Mouse (Mus musculus) cerebellum, adult 8-10 months (tissue): ENCODE data around the gene Pitpnm1.
A peak's percentile ranks its signal among the peaks of the same experiment; 100 is the strongest.

Experiments used
- DNase-seq: peaks from one replicate; pipeline ENCODE4 v3.0.0; 2022

Pitpnm1 gene

DNA sequence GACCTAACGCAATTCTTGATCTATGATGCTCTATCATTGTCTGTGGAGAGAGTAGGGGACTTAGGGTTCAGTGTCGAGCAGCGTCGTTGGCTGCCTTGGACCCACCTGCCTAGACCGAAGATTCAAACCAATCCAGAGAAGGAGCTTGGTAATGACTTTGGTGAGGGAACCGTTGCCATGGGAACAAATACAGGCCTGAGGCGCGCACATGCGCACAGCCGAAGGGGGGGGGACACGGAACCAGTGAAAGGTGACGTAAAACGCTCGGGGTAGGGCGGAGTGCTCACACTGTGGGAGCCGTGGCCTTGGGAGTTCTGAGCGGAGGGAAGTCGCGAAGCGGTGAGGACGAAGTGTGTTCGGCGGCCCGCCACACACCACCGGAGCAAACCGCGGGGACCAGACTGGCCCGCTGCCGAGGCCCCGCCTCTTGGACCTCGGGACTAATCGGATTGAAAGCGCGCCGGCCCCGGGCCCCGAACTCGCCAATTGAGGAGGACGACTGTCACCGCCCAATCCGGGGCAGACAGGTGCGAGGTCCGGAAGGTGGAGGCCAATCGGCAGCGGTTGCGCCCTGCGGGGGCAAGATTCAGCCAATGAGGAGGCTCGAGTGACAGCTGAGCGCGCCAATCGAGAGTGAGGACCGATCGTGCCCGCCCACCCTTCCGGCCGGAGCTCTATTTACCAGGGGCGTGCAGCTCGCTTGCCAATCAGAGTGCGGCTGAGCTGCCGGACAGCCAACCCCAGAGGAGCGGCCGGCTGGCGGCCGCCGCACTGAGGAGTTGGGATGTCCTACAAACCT, 3.0 kb upstream of the Pitpnm1 start, which contains the start of gene Cdk2ap2:
Cdk2ap2 (plus strand) TSS at position 541 of the 799 bp plus-strand sequence.
- peak; percentile 100 for DNase-seq

DNA sequence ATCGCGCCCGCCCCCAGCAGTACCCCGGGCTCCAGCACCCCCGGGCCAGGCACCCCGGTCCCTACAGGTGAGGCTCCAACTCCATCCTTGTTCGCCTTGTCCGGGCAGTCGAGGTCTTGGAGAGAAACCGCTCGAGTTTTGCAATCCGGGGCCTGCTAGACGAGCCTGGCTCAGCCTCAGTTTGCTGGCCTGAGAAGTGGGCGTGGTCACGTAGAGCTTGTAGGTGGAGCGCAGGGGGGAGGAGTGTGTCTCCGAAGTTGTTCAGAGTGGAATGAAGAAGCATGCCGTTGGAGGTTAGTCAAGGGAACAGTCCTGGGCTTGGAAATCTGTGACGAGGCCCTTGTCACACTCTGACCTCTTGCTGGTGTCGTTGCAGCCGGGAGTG, 2.4 kb upstream of the Pitpnm1 start:
- DNase-seq = no peak

DNA sequence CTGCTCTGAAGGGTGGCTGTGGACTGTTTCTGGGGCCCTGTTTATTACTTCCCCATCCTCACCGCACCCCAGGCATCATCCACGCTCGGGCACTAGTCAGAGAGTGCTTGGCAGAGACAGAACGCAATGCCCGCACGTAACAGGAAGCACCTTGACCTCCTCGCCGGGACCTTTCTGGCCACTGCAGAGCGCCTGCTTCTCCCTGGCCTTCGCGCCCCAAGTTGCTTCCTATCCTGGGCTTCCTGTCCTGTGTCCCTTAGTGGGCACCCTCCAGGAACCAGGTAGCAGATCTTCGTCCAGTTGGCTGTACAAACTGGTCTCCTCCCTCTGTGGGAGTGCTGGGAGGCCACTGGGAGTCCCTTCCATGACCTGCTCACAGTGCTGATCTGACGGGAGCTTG, 1.4 kb upstream of the Pitpnm1 start:
- DNase-seq = no peak

DNA sequence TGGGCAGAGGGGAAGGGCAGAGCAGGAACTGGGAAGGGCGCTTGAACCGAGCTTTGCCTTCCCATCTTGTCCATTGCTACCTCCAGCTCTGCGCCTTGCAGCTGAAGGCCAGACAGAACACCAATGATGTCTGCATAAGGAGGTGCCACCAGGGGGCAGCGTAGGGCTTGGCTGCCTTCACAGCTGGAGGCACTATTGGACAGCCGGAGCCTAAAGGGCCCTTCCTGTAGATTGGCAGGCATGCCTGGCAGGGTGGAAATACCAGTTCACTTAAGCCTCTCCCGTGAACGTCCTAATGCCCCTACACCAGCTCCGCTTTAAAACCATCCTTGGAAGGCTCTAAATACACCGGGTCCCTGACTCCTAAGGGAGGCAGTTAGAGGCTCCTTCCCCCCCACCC, 742 bp upstream of the Pitpnm1 start:
- peak; percentile 92 for DNase-seq

DNA sequence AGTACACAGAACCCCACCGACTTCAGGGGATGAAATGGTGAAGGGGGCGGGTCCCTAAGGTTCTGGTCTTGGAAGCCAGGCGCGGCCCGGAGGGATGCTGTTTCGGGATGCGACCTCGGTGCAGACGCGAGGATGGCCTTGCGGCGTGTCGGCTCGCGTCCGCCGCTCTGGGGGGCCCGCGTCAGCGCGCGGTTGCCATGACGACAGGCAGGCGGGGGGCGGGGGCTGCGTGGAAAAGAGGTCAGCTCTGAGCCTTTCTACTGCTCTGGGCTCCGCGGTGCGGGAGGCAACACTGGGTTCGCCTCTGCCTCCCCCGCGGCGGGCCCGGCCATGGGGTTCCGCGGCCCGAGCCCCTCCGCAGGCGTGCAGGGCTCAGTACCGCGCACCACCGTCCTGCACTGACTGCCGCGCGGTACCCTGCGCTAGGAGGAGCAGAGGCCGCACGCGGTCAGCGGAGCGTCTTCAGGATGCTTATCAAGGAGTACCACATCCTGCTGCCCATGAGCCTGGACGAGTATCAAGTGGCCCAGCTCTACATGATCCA, 992 bp downstream of the Pitpnm1 start:
- DNase-seq = peak; percentile 85

DNA sequence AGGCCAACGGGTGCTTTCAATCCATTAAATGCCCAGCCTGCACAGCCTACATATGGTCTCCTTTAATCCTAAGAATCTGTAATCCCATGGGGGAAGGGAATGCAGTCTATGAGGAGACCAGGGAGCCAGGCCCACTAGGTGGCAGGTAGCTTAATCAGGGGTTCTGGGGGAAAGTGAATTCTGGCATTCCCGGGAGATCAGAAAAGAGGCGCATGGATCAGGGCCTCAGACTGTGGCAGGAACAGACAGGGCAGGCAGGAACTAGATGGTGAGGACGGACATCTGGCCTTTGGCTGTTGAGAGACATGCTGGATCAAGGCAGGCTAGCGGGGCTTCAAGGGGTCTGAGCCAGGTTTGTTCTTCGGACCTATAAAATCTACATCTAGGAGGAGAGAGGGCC, 1.7 kb downstream of the Pitpnm1 start:
- DNase-seq = no peak

DNA sequence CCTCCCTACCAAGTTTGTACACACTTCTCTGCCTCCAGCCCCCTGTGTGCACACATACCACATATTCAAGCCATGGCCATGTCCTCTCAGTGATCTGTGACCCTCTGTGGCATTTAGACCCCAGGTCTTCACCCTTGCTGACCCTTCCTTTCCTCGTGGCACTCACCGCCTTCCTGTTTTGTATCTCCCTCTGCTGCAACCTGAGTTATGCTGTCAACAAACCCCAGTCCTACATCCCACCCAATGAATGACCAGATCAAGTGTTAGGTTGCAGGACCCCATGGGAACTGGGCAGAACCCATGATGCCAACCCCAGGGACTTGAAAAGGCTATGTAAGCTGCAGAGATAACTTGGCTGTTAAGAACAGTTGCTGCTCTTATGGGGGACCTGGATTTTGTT, 2.3 kb downstream of the Pitpnm1 start:
- no peak for DNase-seq

DNA sequence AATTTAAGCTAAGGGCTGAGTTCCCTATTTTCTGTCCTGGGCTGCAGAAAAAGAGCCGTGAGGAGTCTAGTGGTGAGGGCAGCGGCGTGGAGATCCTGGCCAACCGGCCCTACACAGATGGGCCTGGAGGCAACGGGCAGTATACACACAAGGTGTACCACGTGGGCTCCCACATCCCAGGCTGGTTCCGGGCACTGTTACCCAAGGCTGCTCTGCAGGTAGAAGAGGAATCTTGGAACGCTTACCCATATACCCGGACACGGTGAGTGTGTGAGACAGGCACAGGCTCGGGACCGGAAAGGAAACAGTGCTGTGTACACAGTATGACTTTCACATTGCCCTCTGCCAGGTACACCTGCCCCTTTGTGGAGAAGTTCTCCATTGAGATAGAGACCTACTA, 2.8 kb downstream of the Pitpnm1 start:
- DNase-seq = peak; percentile 63

DNA sequence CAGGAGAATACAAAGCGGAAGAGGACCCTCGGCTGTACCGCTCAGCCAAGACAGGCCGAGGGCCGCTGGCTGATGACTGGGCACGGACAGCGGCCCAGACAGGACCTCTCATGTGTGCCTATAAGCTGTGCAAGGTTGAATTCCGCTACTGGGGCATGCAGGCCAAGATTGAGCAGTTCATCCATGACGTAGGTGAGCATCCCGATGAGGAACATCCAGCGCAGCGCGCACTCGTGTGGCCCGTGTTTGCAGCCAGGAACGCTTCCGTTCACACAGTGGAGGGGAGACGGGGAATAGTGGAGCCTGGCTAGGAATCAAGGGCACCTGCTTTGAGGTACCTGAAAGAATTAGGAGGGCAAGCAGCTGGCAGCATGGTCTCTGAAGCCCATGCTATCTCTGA, 3.5 kb downstream of the Pitpnm1 start:
- DNase-seq = no peak

DNA sequence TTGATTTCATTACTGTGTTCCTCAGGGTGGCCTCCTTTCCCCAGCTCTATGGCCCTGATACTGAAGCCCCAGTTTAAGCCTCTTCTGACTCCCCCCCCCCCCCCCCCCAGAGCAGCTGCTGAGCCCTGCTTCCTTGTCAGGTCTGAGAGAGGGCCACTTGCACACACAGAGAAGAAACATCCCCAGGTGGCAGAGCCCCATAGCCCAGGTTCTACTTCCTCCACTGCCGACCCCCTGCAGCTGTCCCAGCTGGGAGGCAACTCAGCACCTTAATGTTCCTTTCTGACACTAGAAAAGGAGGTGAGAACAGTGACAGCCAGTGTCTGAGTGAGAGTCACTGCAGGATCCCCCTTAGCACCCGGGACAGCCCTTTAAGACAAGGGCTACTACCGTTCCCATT, 4.0 kb downstream of the Pitpnm1 start:
- DNase-seq = no peak

DNA sequence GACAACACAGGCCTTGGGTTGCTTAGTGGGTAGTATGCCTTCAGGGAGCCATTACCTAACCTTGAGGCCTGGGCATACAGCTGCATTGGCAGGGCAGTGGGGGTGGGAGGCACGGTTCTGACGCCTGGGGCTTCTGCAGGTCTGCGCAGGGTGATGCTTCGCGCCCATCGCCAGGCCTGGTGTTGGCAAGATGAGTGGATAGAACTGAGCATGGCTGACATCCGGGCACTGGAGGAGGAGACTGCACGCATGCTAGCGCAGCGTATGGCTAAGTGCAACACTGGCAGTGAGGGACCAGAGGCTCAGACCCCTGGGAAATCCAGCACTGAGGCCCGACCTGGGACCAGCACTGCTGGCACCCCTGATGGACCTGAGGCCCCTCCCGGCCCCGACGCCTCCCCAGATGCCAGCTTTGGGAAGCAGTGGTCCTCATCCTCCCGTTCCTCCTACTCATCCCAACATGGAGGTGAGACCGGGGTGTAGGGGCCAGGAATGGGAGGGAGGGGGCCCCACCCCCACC, 4.9 kb downstream of the Pitpnm1 start:
- DNase-seq = no peak

DNA sequence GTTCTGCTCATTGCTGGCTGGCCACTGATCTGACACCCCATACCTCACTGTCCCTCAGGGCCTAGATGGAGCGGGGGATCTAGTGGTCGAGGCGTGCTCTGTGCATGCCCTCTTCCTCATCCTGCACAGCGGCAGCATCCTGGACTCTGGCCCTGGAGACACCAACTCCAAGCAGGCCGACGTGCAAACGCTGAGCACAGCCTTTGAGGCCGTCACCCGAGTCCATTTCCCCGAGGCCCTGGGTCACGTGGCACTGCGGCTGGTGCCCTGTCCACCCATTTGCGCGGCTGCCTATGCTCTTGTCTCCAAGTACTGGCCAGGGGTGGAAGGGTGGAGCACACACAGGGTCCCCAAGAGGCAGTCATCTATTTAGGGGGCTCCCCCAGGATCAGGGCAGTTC, 6.9 kb downstream of the Pitpnm1 start:
- no peak for DNase-seq

DNA sequence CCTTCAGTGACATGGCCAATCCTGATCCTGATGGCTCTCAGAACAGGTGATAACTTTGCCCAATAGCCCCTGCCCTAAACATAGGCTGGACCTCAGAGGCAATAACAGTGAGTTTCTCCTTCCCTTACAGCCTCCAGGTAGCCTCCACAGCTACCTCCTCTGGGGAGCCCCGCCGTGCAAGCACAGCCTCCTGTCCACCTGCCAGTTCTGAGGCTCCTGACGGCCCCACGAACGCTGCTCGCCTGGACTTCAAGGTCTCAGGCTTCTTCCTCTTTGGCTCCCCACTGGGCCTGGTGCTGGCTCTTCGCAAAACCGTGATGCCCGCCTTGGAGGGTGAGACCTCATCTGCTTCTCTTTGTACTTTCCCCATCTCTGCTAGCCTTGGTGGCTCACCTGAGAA, 8.7 kb downstream of the Pitpnm1 start:
- no peak for DNase-seq

DNA sequence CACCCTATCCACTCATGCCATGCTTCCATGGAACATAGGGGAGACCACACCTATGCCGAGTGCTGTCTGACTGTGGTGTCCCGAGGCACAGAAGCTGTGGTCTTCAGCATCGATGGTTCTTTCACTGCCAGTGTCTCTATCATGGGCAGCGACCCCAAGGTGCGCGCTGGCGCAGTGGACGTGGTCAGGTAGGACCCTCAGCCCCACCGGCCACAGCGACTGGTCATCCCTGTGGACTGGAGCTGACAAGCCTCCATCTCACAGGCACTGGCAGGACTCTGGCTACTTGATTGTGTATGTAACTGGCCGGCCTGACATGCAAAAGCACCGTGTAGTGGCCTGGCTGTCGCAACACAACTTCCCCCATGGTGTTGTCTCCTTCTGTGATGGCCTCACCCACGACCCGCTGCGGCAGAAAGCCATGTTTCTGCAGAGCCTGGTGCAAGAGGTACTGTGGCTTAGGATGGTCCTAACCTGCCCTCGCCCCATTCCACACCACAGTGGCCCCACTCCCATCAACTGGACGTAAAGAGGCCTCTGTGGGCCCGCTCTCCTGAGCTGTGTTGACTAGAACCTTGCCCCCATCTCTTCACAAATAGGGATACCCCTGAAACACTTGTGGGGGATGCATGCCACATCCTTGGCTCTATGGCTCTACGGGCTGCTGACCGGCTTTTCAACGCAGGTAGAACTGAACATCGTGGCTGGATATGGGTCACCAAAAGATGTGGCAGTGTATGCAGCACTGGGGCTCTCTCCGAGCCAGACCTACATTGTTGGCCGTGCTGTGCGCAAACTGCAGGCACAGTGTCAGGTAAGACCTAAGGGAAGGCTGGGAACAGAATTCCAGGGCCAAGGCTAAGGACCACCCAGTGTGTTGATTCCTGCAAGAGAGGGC, 12.5 kb downstream of the Pitpnm1 start:
- no peak for DNase-seq

DNA sequence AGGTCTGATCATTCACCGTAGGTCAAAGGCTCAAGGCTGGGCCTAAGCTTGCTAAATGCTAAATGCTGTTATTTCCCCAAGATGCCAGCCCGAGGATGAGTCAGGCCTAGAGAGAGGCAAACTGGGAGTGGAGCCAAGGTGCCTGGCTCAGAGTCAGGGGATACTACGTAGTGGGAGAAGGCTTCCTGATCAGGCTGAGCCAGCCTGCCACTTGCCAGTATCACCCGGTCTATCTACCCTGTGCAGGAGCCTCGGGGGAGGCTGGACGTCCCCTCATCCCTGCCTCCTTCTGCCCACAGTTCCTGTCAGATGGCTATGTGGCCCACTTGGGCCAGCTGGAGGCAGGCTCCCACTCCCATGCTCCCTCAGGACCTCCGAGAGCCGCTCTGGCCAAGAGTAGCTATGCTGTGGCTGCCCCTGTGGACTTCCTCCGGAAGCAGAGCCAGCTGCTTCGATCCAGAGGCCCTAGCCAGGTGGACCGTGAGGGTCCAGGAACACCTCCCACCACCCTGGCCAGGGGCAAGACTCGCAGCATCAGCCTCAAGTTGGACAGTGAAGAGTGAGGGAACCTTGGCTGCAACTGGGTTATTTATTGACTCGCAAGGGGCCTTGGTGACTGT, 13.5 kb downstream of the Pitpnm1 start:
- DNase-seq = peak; percentile 97

DNA sequence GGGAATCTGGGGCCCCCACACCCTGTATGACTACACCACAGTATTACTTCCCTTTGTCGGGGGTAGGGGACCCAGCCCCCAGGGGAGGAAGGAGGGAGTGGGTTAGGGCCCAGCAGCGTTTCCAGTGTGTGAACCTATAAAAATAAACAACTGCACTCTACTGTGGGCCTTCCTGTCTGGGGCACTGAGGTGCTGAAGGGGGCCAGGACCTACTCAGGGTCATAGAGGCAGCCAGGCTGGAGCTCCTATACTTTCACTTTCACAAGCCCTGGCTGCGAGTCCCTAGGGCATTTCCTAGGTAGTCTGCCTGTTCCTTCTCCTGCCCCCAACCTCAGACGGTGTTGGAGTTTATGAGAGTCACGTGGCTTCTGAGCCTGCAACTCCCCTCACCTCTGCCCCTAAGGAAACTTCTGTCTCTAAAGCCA, 14.0 kb downstream of the Pitpnm1 start:
- no peak for DNase-seq

DNA sequence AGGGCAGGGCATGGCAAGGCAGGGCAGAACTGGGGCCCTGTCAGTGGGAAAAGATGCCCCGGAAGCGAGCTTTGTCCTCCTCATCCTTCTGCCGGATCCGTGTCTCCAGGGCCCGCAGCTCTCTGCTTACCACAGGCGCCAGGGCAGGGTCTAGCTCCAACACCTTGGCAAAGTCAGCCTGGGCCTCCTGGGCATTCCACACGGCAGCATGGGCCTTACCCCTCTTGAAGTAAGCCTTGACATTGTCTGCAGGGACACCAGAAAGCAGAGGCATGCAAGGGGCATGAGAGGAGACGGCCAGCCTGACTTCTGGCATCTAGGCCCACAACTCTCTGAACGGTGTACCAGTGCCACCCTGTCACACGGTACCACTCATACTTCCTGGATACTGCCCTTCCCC, 14.8 kb downstream of the Pitpnm1 start:
- no peak for DNase-seq

DNA sequence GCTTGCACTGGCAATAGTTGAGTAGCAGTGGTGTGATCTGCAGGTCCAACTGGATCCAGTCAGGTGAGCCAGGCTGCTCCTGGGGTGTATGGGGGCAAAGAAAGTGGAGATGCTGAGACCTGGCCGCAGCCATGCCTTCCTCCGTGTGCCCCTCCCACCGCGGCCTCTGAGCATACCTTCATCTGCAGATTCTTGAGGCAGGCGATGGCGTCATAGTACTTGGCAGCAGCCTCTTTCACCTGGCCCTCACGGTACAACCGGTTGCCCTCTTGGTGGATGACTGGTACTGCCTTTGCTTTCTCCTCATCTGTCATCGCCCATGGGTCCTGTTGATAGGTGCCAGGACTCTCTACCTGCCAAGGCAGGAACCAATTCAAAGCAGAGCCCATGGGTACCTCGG, 15.3 kb downstream of the Pitpnm1 start:
- no peak for DNase-seq

DNA sequence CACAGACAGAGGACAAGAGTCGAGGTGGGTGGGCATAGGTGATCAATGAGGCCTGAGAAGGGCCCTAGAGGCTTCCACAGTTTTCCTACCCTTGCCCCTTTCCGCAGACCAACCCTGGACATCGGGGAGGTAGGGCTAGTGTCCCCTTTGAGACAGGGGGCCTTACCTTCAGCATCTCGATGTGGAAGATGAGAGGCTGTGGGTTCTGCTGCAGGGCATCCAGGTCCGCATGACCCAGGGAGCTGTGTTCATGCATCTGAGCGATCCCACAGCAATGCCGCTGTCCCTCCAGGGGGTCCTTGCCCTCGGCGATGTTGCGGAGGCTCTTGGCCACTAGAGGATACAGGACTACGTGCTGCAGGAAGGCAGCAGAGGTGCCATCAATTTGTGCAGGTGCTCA, 16.0 kb downstream of the Pitpnm1 start:
- no peak for DNase-seq

DNA sequence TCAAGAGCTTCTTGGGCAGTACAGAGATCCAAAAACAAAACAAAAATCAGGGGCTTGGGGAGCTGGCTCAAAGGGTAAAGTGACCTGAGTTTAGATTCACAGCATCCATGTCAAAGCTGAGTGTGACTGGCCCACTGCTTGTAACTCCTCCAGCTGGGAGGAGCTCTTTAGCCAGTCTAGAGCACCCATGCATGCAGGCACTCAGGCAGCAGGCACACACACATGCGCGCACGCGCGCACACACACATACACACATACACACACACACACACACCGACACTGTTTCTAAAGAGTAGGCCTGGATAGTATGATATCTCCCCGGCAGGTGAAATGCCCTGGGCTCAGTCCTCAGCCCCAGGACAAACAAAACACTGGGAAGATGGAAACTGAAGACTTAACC, 17.2 kb downstream of the Pitpnm1 start:
- DNase-seq = no peak

DNA sequence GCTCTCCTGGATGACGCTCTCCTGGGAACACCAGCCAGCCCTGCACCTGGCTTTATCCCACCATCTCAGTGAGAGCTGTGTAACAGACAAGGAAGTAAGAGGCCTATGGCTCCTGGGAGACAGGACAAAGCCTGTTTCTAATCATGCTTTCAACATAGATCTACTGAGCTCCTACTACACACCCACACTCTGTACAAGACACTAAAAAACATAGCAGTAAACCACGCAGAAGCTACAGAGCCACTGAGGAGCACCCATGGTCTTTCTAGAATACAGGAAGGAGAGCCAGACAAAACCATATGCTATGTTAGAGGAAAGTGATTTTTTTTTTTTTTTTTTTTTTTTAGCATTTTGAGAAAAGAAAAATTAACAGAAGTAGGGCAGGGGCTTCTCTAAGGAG, 18.6 kb downstream of the Pitpnm1 start:
- DNase-seq = no peak

DNA sequence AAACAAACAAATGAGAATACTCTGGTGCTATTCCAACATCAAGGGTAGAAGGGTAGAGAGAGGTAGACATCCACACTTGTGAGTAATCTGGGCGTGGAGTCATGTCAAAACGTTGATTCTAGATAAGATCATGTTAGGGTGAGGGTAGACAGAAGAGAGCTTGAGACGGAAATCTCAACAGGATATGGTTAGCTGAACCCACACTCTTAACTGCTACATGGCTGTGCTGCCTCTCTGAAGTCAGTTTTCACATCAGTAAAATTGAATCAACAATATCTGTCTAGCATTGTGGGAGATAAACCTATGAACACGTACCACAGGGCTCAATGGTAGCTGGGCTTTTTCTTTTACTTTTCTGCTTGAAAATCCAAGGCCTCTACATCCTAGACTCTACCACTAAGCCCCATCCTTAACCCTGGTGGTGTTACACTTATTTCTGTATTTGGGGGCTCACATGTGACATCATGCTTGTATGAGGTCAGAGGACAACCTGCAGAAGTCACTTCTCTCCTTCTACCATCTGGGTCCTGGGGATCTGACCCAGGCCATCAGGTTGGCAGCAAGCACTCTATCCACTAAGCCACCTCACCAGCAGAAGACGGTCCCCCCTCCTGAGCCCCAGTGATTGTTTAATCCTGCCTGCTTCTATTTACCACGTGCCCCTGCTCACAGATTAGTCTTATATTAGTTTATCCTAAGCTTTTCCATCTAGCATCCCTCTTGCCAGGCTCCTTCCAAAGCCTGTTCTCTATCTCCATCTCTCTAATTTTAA, 20.1 kb downstream of the Pitpnm1 start:
- DNase-seq = no peak
